Mouse (Mus musculus) C2C12 (cell line): ENCODE results near the gene Itga11.

Experiments
- CEBPB ChIP-seq: IDR thresholded peaks from one replicate; pipeline ENCODE4 v1.6.1; 2011; ENCODE audit warnings: low read depth, mild to moderate bottlenecking, control low read depth, moderate library complexity
- CTCF ChIP-seq: IDR thresholded peaks from one replicate; pipeline ENCODE4 v1.5.1; 2011; ENCODE audit not compliant: control insufficient read depth, insufficient read depth, insufficient read length
- FOSL1 ChIP-seq: IDR thresholded peaks from one replicate; pipeline ENCODE4 v1.8.0; 2011; ENCODE audit warnings: mild to moderate bottlenecking, low read length; ENCODE audit not compliant: poor library complexity, insufficient read depth, severe bottlenecking
- MAX ChIP-seq: IDR thresholded peaks from one replicate; pipeline ENCODE4 v1.6.1; 2011; ENCODE audit warnings: mild to moderate bottlenecking, control low read depth
- MYOD1 ChIP-seq: IDR thresholded peaks from one replicate; pipeline ENCODE4 v1.6.1; 2011; ENCODE audit warnings: low read depth; ENCODE audit not compliant: control insufficient read depth, insufficient read length
- MYOG ChIP-seq: IDR thresholded peaks from one replicate; pipeline ENCODE4 v1.6.1; 2011; ENCODE audit not compliant: control insufficient read depth, insufficient read length; ENCODE audit errors: extremely low read depth
- USF1 ChIP-seq: IDR thresholded peaks from one replicate; pipeline ENCODE4 v1.6.1; 2011; ENCODE audit warnings: low read depth, mild to moderate bottlenecking, control low read depth, moderate library complexity

- TF ChIP-seq CTCF (no peak), MAX (no peak), CEBPB (no peak), USF1 (no peak), FOSL1 (no peak), MYOG (no peak), MYOD1 (no peak)
Measured at GRCm38 (mm10) chr9:62746646-62747045, 69.0 kb downstream of the Itga11 start.
